27 mouse cellular contexts compared by ENCODE assay signal in the genomic region with DNA sequence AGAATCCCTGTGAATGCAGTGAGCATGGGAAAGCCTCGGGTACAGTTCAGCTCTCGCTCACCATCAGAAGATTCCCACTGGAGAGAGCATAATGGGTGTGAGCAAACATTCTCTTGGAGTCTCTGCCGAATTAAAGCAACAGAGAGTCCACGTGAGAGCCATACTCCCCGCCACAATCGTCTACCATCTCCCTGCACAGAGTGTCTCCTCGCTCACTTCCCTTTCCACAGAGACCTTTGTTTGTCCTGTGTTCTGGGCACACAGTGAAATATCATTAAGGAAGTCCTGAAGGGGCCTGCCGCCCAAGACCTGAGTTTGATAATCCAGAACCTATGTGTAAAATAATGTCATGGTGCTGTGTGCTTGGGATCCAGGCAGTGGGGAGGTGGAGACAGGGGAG. TPM values are rescaled to one million over a fixed set of nuclear protein-coding genes. Genes with fewer than 3 reads are reported as not detected.
DNase-seq lines count a peak whose midpoint lies in the region; ATAC-seq and TF ChIP-seq lines count a peak whose summit lies in the region.
"Had no signal": no experiment of that assay in that cellular context is flagged by ENCODE, and none has a peak within 500 bp of the region (broad histone marks: within the 10 kb centered on the region; RNA-seq: fewer than 3 reads in every experiment).

No protein-coding gene starts in this region.

- TF ChIP-seq CTCF in layer of hippocampus, adult 2 months (conservative IDR thresholded peaks at IDR 0.05): no peak
- no peak for TF ChIP-seq CTCF in liver, postnatal 0 days (IDR thresholded peaks at IDR 0.05; ENCODE audit: low read depth)

- H3K4me1 ChIP-seq in liver, postnatal 0 days (ENCODE audit: insufficient read depth): peaks cover 8% of the 10 kb centered on the region
- H3K4me1 ChIP-seq: hindbrain, embryonic 13.5 days; midbrain, embryonic 15.5 days; neural tube, embryonic 12.5 days had no signal

- DNase-seq in heart, adult 11 months: peak; percentile 90
- DNase-seq in heart, postnatal 14 days: no peak
- DNase-seq in layer of hippocampus, adult 2 months (ENCODE audit: low spot score in 2 of 2): no peak
- DNase-seq in layer of hippocampus, postnatal 36 days: no peak
- peak; percentile 12 for DNase-seq in lung, postnatal 25 days (ENCODE audit: low spot score)
- no peak for DNase-seq in lung, adult 18-20 months
- no peak for DNase-seq in liver, postnatal 0 days
- no peak for DNase-seq in ovary, postnatal 36 days (ENCODE audit: low spot score)
- DNase-seq: adrenal gland, postnatal 25 days; cerebellum, adult 9-10 months; heart, postnatal 36 days; kidney, adult 9 months; kidney, postnatal 4 days; layer of hippocampus, adult 9-11 months; lung, embryonic 14.5 days; retina, postnatal 1 day; right cerebral cortex, postnatal 25 days; thymus, postnatal 25 days had no signal

- H3K27ac ChIP-seq in layer of hippocampus, adult 2 months: peak overlapping the region; percentile 14; the same call in 1 of the 2 replicates
- H3K27ac ChIP-seq in liver, postnatal 0 days (ENCODE audit: low read depth): peak overlapping the region; percentile 95
- H3K27ac ChIP-seq: forebrain, embryonic 10.5 days; heart, embryonic 13.5 days; hindbrain, embryonic 13.5 days; left cerebral cortex, adult 2 months; macrophage; midbrain, embryonic 15.5 days; neural tube, embryonic 12.5 days had no signal

- no peak overlapping the region for H3K4me3 ChIP-seq in layer of hippocampus, adult 2 months
- H3K4me3 ChIP-seq in liver, postnatal 0 days (ENCODE audit: low read depth, low read length): no peak overlapping the region
- H3K4me3 ChIP-seq: forebrain, embryonic 10.5 days; heart, embryonic 13.5 days; hindbrain, embryonic 13.5 days; left cerebral cortex, adult 2 months; midbrain, embryonic 15.5 days; neural tube, embryonic 12.5 days had no signal

- intact Hi-C loops in heart, postnatal 14 days (cut with DNase I): no loop called here

- 33% methylated on average over 8 of the region's 8 CpGs for WGBS in liver, postnatal 0 days (ENCODE audit: insufficient replicate concordance)

- H3K9ac ChIP-seq in liver, postnatal 0 days (replicated peaks): no peak overlapping the region
- H3K9ac ChIP-seq: heart, embryonic 13.5 days; hindbrain, embryonic 13.5 days; lung, embryonic 14.5 days; midbrain, embryonic 15.5 days; neural tube, embryonic 12.5 days had no signal

- H3K9me3 ChIP-seq in liver, postnatal 0 days (ENCODE audit: low read length): no peaks in the 10 kb centered on the region
- H3K9me3 ChIP-seq: forebrain, embryonic 10.5 days; heart, embryonic 13.5 days; hindbrain, embryonic 13.5 days; midbrain, embryonic 15.5 days; neural tube, embryonic 12.5 days had no signal

- H3K4me2 ChIP-seq in liver, postnatal 0 days (ENCODE audit: low read depth, low read length): no peak overlapping the region
- H3K4me2 ChIP-seq: heart, embryonic 13.5 days; hindbrain, embryonic 13.5 days; lung, embryonic 14.5 days; midbrain, embryonic 15.5 days; neural tube, embryonic 12.5 days had no signal

- TF ChIP-seq EP300 in liver, postnatal 0 days (IDR thresholded peaks at IDR 0.05; ENCODE audit: low read depth): no peak

- no peaks in the 10 kb centered on the region for H3K27me3 ChIP-seq in liver, postnatal 0 days (ENCODE audit: insufficient read depth, low read length)
- H3K27me3 ChIP-seq: hindbrain, embryonic 13.5 days; midbrain, embryonic 15.5 days; neural tube, embryonic 12.5 days had no signal

- H3K36me3 ChIP-seq in liver, postnatal 0 days (replicated peaks; ENCODE audit: insufficient read depth, low read length): no peaks in the 10 kb centered on the region
- H3K36me3 ChIP-seq: forebrain, embryonic 10.5 days; heart, embryonic 13.5 days; hindbrain, embryonic 13.5 days; midbrain, embryonic 15.5 days; neural tube, embryonic 12.5 days had no signal

- ATAC-seq in liver, postnatal 0 days: peak; percentile 15; the same call in 1 of the 2 replicates
- ATAC-seq: CD4-positive, CD25-positive, alpha-beta regulatory T cell, adult 4 months; midbrain, embryonic 15.5 days had no signal

RNA-seq across cellular contexts. Expression of a gene that starts 10.7 kb away (rescaled TPM):
- 1 to 10 TPM; 3.7 to 5.2 TPM for total RNA-seq in heart, postnatal 14 days (2021)
- 10 to 100 TPM; 15.3 to 16.8 TPM for total RNA-seq in layer of hippocampus, adult 2 months (2021)
- total RNA-seq in layer of hippocampus, postnatal 36 days (2021): 10 to 100 TPM; 13.9 to 16.8 TPM
- polyA plus RNA-seq in liver, postnatal 0 days (2015; fragmentation: Nextera tagmentation; extraction: Ambion mirVana): 40.0 and 46.7 TPM in 2 replicates
- total RNA-seq: common myeloid progenitor, adult 5-6 weeks had no signal
- polyA plus RNA-seq: CD4-positive, CD25-positive, alpha-beta regulatory T cell, adult 4 months; macrophage had no signal

Comparison
In these comparisons a context has a peak if more than half of its experiments do, and no peak if none do; other contexts are left out.
1. DNase-seq: peak in heart, adult 11 months (single experiment) and lung, postnatal 25 days (single experiment); none in heart, postnatal 14 days (0 of 2), layer of hippocampus, adult 2 months (0 of 2), layer of hippocampus, postnatal 36 days (0 of 2), lung, adult 18-20 months (0 of 2), liver, postnatal 0 days (single experiment) and ovary, postnatal 36 days (single experiment).